Mouse (Mus musculus): ENCODE data around the gene Folr1. TPM values are rescaled to one million over a fixed set of nuclear protein-coding genes. Genes with fewer than 3 reads are reported as not detected.

Gene Folr1
- total RNA-seq (2021) (10 to 100 TPM in 1 of 2 experiments, under 1 TPM in 1; 0.86 to 22.0 TPM), polyA plus RNA-seq (2012; rRNA removed) (1.3 and 2.6 TPM in 2 replicates)
- long read RNA-seq, result 0 reads

DNA sequence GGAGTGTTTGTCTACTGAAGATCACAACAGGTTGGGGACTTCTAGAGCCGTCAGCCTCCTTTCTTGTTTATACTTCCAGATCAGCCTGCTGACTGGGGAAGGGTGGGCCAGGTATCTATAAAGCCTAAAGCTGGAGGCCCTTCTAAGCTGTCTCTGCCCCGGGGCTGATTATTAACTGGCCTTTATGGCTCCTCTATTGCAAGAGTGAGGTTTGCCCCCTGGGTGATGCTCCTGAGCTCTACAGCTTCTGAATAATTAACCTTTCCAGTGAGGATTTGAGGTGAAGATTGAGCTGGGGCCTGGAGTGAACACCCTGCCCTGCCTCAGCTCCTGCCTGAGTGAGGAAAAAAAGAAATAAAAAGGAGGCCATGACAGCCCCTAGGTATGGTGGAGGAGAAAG lies at the start of gene Folr1:
Folr1 (minus strand) TSS at position 160 of the 400 bp plus-strand sequence.
- no peak for DNase-seq

GRCm38 (mm10) chr7:101918071-101918470 lies 47.5 kb upstream of the Folr1 start:
- DNase-seq, result peak; percentile 61

DNA sequence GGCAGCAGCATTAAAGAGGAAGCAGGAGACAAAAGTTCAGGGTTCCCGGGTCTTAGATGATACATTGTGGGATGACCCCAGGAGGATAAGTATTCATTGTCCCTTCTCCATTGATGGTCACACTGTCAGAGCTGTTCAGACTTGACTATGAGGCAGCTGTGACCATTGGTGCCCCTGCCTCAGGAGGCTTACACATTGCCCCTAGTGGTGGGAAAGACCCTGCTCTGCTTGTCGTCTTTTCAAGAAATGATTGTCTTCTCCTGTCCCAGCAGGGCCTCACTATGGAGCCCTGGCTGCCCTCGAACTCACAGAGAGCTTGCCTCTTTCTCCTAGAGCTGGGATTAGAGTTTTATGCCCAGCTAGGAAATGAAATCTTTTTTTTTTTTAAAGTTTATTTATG lies 41.4 kb upstream of the Folr1 start:
- DNase-seq, result no peak

DNA sequence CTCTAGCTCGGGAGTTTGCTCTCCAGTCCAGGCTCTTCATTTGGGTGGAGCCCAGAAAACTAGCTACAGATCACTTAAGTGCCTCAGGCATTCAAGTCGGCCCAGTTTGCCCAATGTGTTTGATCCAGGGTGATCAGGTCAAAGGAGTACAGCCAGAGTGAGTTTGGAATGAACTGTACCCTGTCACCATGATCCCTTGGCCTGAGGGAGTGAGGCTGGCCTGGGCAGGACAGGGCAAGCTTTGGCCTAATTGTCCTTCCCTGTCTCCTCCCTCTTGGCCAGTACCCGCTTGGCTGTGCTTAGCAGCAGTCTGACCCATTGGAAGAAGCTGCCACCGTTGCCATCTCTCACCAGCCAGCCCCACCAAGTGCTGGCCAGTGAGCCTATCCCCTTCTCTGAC lies 39.5 kb upstream of the Folr1 start:
- peak; percentile 45 for DNase-seq

GRCm38 (mm10) chr7:101908367-101908766 lies 37.8 kb upstream of the Folr1 start:
- DNase-seq, result peak; percentile 24

DNA sequence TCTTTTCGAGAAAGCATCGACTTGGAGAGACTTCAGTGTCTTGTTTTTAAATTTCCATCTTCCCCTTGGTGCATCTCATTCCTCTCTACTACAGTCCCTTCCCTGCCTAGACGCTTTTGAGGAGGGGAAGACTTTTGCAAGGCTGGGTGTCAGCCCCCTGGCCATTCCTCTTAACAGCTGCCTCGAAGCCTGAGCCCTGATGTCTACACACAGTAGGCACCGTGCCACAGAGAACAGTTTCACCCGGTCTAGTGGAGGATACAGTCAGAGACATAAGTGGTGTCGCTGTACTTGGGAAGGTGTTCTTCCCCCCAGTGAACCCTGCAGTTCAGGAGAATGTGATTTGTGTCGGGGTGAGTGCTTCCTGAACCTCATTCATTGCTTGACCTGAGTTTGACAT lies 36.1 kb upstream of the Folr1 start:
- DNase-seq, result no peak

GRCm38 (mm10) chr7:101906287-101906681 lies 35.7 kb upstream of the Folr1 start, which contains the start of gene Tomt:
Gene Tomt (minus strand): TSS chr7:101906359.
- DNase-seq, result no peak

GRCm38 (mm10) chr7:101905561-101906286 lies 35.1 kb upstream of the Folr1 start, which contains the start of gene Lamtor1:
Gene Lamtor1 (plus strand): TSS chr7:101905904.
- DNase-seq, result peak; percentile 100

DNA sequence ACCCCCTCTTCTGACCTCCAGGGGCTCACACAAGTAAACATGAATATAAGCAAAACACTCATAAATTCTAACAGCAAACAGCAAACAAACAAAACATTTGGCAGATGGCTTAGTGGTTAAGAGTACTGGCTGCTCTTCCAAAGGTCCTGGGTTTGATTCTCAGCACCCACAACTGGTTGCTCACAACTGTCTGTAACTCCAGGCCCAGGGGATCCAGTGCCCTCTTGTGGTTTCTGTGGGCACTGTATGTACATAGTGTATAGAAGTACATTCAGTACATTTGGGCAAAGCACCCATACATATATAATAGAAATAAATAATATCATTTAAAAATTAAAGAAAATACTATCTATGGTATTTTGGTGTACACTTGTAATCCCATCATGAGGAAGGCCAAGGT lies 32.3 kb upstream of the Folr1 start:
- DNase-seq, result no peak

DNA sequence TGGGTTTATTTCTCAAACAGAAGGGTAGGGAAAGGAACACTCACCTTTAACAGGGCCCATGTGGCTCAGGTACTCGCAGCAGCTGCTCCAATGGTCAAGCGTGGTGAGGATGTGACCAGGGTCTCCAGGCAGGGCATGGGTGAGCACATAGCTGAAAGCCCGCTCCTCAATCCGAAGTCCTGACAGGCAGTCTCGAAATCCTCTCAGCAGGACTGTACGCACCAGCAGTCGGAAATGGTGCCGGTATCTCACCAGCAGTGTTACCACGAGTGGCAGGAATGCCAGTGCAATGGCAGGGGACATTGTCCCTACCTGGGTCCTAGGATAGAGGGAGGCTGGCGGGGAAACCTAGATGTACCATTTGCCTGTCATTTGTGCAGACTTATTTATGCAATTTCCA lies 31.4 kb upstream of the Folr1 start:
- DNase-seq, result no peak

DNA sequence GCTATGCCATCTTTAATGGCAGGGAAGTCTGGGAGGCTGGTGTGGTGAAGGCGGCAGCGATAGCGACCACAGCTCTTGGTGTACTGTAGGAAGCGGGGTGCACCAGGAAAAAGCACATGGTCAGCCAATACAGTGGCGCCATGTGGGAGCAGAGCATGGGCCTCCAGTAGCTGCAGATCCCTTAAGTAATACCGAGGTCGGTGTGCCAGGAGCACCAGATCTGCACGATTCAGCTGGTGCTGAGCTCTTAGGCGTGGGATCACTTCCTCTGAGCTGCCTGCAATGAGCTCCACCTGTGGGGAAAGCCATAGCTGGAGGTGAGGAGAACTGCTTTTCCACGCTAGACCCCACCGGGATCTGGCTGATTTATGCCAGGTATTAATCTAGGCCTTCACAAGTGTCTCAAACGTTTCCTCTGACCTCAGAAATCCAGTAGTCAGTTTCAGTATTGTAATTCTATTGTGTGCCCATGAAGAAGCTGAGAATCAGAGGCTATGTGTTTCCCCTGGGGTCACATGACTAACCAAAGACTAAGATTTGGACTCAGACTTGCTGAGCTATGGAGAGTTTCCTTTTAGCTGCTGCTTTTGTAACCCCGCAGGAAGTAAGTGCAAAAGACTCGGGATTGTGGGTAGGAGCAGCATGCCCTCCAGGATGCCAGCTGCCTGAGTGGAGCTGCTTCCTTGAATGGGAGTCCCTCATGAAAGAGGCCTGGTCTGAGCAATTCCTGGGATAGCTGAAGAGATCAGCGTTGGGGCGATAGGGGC lies 29.9 kb upstream of the Folr1 start:
- no peak for DNase-seq

DNA sequence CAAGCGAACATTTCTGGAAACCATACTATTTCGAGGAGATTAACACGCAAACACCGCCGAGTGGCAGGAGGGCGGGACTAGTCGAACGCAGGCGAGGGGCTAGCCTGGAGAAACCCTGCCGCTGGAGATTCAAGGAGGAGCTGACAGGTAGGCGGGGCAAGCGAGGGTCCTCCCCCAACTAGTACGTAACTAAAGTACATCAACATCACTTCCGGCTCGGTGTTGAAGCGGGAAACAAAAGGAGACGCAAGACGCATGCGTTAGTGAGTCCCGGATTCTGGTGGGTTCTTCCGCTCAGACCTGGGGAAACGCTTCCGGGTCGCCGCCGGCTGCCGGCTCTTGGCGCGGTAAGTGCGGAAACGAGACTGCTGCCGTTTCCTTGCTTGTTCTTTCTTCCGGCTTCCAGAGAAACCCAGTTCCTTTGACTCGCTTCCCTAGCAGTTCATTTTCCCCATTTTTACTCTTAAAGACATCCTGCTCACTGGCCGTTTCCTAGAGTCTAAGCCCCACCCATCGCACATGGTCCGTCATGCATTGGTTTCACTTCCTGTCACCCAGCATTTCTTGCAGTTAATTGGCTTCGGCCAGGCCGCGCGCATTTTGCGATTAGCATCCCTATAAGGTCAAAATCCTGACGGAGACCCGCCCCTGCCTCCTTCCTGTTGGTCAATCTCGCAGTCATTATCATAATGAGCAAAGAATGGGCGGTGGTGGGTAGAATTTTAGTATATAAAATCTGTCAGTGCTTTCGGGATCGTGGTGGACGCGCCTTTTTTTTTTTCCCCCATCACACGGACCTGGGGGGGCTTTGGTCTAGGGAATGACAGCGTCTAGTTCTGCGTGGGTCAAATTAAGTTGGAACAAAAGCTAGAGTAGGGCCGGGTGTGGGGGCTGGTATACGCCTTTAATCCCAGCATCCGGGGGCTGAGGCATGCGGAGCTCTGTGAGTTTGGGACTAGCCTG lies 25.8 kb upstream of the Folr1 start:
- DNase-seq, result peak; percentile 97

DNA sequence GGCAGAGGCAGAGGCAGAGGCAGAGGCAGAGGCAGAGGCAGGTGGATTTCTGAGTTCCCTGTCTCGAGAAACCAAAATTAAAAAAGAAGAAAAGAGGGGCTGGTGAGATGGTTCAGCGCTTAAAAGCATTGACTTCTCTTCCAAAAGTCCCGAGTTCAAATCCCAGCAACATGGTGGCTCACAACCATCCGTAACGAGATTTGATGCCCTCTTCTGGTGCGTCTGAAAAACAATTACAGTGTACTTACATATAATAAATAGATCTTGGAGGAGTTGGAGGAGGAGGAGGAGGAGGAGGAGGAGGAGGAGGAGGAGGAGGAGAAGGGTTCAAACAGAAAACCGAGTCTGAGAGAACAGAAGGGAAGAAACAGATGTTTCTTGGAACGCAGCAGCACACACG lies 25.1 kb upstream of the Folr1 start:
- no peak for DNase-seq

DNA sequence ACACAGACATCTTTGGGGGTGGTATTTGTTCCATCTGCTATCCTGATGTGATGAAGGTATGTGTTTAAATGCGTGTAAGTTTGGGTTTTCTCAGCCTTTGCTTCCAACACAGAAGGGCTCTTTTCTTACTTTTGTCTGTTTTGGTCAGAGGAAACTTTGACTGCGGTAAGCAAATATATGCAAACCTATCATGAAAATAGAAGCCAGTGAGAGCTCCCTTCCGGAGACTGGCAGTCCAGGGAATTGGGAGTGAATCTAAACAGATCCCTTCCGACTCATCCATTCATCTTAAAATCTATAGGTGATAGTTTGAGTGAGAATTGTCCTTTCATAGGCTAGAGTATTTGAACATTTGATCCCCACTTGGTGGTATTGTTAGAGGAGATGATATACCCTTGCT lies 17.9 kb upstream of the Folr1 start:
- DNase-seq, result no peak

DNA sequence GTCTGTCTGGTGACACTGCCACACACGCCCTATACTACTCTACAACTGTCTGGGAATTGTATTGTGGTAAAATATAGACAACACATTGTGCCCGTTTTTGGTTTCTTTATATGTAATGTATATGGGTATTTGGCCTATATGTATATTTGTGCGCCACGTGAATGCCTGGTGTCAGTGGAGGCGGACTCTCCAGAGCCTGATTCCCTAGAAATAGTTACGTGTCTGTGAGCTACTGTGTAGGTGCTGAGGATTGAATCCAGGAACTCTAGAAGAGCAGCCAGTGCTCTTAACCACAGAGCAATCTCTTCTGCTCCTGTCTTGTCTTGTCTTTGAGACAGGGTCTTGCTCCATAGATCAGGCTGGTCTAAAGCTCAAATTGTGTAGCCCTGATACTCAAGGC lies 15.7 kb upstream of the Folr1 start:
- DNase-seq, result no peak

DNA sequence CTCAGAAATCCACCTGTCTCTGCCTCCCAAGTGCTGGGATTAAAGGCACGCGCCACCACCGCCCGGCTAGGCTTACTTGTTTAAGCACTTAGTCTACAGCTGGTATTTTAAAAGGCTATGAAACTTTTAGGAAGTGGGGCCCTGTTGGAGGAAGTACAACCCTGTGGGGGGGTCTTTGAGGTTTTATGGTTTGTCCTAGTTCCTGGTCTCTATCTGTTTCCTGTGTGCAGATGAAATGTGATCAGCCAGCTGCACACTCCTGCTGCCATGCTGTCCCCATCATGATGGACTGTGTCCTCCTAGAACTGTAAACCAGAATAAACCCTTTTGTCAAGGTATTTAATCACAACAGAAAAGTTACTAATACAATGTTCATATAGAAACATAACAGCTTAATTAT lies 13.6 kb upstream of the Folr1 start:
- DNase-seq, result no peak

GRCm38 (mm10) chr7:101882413-101883154 lies 12.0 kb upstream of the Folr1 start:
- DNase-seq, result peak; percentile 34

DNA sequence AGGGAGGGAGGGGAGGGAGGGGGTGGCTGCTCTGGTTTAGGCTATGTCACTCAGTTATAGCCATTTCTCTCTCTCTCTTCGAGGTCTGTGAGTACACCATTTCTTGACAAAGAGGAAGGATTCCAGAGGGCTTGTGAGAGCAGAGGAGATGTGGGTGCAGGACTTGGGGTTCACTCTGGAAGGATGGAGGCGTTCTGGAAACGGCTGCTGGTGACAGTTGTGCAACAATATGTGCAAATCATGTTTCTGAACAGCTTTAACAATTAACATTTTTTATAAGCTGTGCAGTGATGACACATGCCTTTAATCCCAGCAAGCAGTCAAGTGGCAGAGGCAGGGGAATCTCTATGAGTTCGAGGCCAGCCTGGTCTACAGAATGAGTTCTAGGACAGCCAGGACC lies 10.3 kb upstream of the Folr1 start:
- no peak for DNase-seq

DNA sequence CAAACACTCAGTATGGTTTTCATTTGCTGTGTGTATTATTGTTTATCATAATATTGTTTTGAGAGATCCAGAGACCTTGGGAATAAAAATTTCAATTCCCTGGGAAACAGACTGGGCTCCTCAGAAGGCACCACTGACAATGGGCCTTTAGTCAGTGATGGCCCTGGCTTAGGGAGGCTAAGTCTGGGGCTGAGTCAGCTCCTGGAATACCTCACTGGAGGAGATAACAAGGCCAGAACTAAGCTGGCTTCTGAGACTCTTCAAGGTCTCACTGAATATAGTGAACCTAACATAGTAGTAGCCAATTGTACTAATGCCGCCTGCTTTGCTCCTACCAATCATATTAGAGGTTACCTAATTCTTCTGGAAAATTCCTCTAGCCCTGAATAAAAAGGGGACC lies 5.4 kb upstream of the Folr1 start:
- peak; percentile 61 for DNase-seq

- DNase-seq, result peak; percentile 19
Observed at GRCm38 (mm10) chr7:101871296-101871695, 708 bp upstream of the Folr1 start.

DNA sequence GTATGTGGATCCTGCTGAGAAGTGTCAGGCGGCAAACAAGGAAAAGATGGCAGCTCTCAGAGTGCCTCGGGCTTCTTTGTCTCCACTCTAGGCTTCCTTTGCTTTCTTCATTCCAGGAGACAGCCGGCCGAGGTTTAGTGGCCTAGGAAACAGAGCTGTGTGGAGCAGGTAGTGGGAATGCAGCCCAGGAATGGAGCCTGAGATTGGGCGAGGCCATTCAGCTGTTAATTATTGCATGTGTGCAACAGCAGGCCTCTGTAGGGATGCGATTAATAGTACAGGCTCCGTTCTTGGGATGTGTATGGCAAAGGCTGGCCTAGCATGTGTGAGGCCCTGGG lies 1.5 kb downstream of the Folr1 start:
- no peak for DNase-seq
